Mouse (Mus musculus): ENCODE measurements around the gene Ptpra. TPM values are rescaled to one million over a fixed set of nuclear protein-coding genes. Genes with fewer than 3 reads are reported as not detected.

Gene Ptpra
- total and polyA plus RNA-seq, 3 experiments, result 27.8 to 46.0 (median 44.0) TPM

- no peak overlapping the region for H3K9ac ChIP-seq (ENCODE audit: low read depth, low read length)
- no peaks in the 10 kb centered on the region for H3K79me2 ChIP-seq (replicated peaks; ENCODE audit: control insufficient read depth, insufficient read depth, low read length)
- no peaks in the 10 kb centered on the region for H3K36me3 ChIP-seq (ENCODE audit: control insufficient read depth, insufficient read depth, low read length)
- WGBS, result 17% methylated on average over 9 of the region's 9 CpGs
- H3K4me3 ChIP-seq, result no peak overlapping the region
- no peak overlapping the region for H3K27ac ChIP-seq
- H3K4me1 ChIP-seq (ENCODE audit: control insufficient read depth, insufficient read depth, low read length), result no peaks in the 10 kb centered on the region
- no peak for DNase-seq
- no peak for TF ChIP-seq EP300 (IDR thresholded peaks at IDR 0.05; ENCODE audit: insufficient read depth, low read depth, low read length)
- TF ChIP-seq POLR2A (IDR thresholded peaks at IDR 0.05; ENCODE audit: insufficient read depth, low read depth, low read length), result no peak
- no peak for TF ChIP-seq CTCF (IDR thresholded peaks at IDR 0.05)
- H3K27me3 ChIP-seq (ENCODE audit: control insufficient read depth, insufficient read depth, low read length), result peaks cover 25% of the 10 kb centered on the region
- intact Hi-C loops (cut with DNase I), result no loop called here
These were observed 126.9 kb downstream of the Ptpra start for GRCm38 (mm10) chr2:130577021-130577420.

- H3K4me1 ChIP-seq (ENCODE audit: control insufficient read depth, insufficient read depth, low read length), result no peaks in the 10 kb centered on the region
- H3K9ac ChIP-seq (ENCODE audit: low read depth, low read length), result no peak overlapping the region
- TF ChIP-seq CTCF (IDR thresholded peaks at IDR 0.05) (no peak), POLR2A (IDR thresholded peaks at IDR 0.05; ENCODE audit: insufficient read depth, low read depth, low read length) (no peak), EP300 (IDR thresholded peaks at IDR 0.05; ENCODE audit: insufficient read depth, low read depth, low read length) (no peak)
- no peaks in the 10 kb centered on the region for H3K36me3 ChIP-seq (ENCODE audit: control insufficient read depth, insufficient read depth, low read length)
- DNase-seq, result peak; percentile 53
- intact Hi-C loops (cut with DNase I), result no loop called here
- H3K27ac ChIP-seq, result no peak overlapping the region
- H3K4me3 ChIP-seq, result no peak overlapping the region
- WGBS, result 10% methylated on average over 12 of the region's 12 CpGs
- no peaks in the 10 kb centered on the region for H3K79me2 ChIP-seq (replicated peaks; ENCODE audit: control insufficient read depth, insufficient read depth, low read length)
- H3K27me3 ChIP-seq (ENCODE audit: control insufficient read depth, insufficient read depth, low read length), result peaks cover 25% of the 10 kb centered on the region
These were observed 127.6 kb downstream of the Ptpra start for GRCm38 (mm10) chr2:130577632-130578031.

- H3K4me1 ChIP-seq (ENCODE audit: control insufficient read depth, insufficient read depth, low read length), result no peaks in the 10 kb centered on the region
- H3K4me3 ChIP-seq, result no peak overlapping the region
- 11% methylated on average over 11 of the region's 11 CpGs for WGBS
- H3K9ac ChIP-seq (ENCODE audit: low read depth, low read length), result no peak overlapping the region
- no peak overlapping the region for H3K27ac ChIP-seq
- H3K79me2 ChIP-seq (replicated peaks; ENCODE audit: control insufficient read depth, insufficient read depth, low read length), result no peaks in the 10 kb centered on the region
- peak; percentile 41 to 74 for DNase-seq
- peaks cover 25% of the 10 kb centered on the region for H3K27me3 ChIP-seq (ENCODE audit: control insufficient read depth, insufficient read depth, low read length)
- TF ChIP-seq CTCF (IDR thresholded peaks at IDR 0.05), result peak; percentile 66
- TF ChIP-seq EP300 (IDR thresholded peaks at IDR 0.05; ENCODE audit: insufficient read depth, low read depth, low read length), result no peak
- intact Hi-C loops (cut with DNase I), result no loop called here
- H3K36me3 ChIP-seq (ENCODE audit: control insufficient read depth, insufficient read depth, low read length), result no peaks in the 10 kb centered on the region
These were observed 128.1 kb downstream of the Ptpra start for GRCm38 (mm10) chr2:130578148-130578547.

GRCm38 (mm10) chr2:130579791-130580190, 129.7 kb downstream of the Ptpra start:
- no peak for DNase-seq
- Histone ChIP-seq H3K9ac (ENCODE audit: low read depth, low read length) (no peak overlapping the region), H3K4me3 (no peak overlapping the region), H3K27ac (no peak overlapping the region), H3K79me2 (replicated peaks; ENCODE audit: control insufficient read depth, insufficient read depth, low read length) (no peaks in the 10 kb centered on the region), H3K27me3 (ENCODE audit: control insufficient read depth, insufficient read depth, low read length) (peaks cover 25% of the 10 kb centered on the region), H3K4me1 (ENCODE audit: control insufficient read depth, insufficient read depth, low read length) (no peaks in the 10 kb centered on the region), H3K36me3 (ENCODE audit: control insufficient read depth, insufficient read depth, low read length) (no peaks in the 10 kb centered on the region)
- intact Hi-C loops (cut with DNase I), result no loop called here
- TF ChIP-seq EP300 (IDR thresholded peaks at IDR 0.05; ENCODE audit: insufficient read depth, low read depth, low read length) (no peak), POLR2A (IDR thresholded peaks at IDR 0.05; ENCODE audit: insufficient read depth, low read depth, low read length) (no peak), CTCF (IDR thresholded peaks at IDR 0.05) (no peak)
- WGBS, result 13% methylated on average over 8 of the region's 8 CpGs

GRCm38 (mm10) chr2:130581201-130581600, 131.1 kb downstream of the Ptpra start:
- Histone ChIP-seq H3K4me1 (ENCODE audit: control insufficient read depth, insufficient read depth, low read length) (no peaks in the 10 kb centered on the region), H3K27me3 (ENCODE audit: control insufficient read depth, insufficient read depth, low read length) (peaks cover 24% of the 10 kb centered on the region), H3K79me2 (replicated peaks; ENCODE audit: control insufficient read depth, insufficient read depth, low read length) (no peaks in the 10 kb centered on the region), H3K9ac (ENCODE audit: low read depth, low read length) (no peak overlapping the region), H3K36me3 (ENCODE audit: control insufficient read depth, insufficient read depth, low read length) (no peaks in the 10 kb centered on the region), H3K4me3 (no peak overlapping the region), H3K27ac (no peak overlapping the region)
- intact Hi-C loops (cut with DNase I), result no loop called here
- TF ChIP-seq POLR2A (IDR thresholded peaks at IDR 0.05; ENCODE audit: insufficient read depth, low read depth, low read length) (no peak), CTCF (IDR thresholded peaks at IDR 0.05) (no peak), EP300 (IDR thresholded peaks at IDR 0.05; ENCODE audit: insufficient read depth, low read depth, low read length) (no peak)
- DNase-seq, result no peak
- WGBS, result 14% methylated on average over 16 of the region's 16 CpGs

- Histone ChIP-seq H3K79me2 (replicated peaks; ENCODE audit: control insufficient read depth, insufficient read depth, low read length) (no peaks in the 10 kb centered on the region), H3K36me3 (ENCODE audit: control insufficient read depth, insufficient read depth, low read length) (no peaks in the 10 kb centered on the region), H3K4me1 (ENCODE audit: control insufficient read depth, insufficient read depth, low read length) (no peaks in the 10 kb centered on the region), H3K9ac (ENCODE audit: low read depth, low read length) (no peak within 1 kb of the TSS), H3K4me3 (no peak within 1 kb of the TSS), H3K27me3 (ENCODE audit: control insufficient read depth, insufficient read depth, low read length) (peaks cover 19% of the 10 kb centered on the region), H3K27ac (no peak within 1 kb of the TSS)
- TF ChIP-seq EP300 (IDR thresholded peaks at IDR 0.05; ENCODE audit: insufficient read depth, low read depth, low read length) (no peak), POLR2A (IDR thresholded peaks at IDR 0.05; ENCODE audit: insufficient read depth, low read depth, low read length) (no peak), CTCF (IDR thresholded peaks at IDR 0.05) (no peak)
- 52% methylated on average over 10 of the region's 10 CpGs for WGBS
- intact Hi-C loops (cut with DNase I), result no loop called here
- DNase-seq, result no peak
These were observed 132.5 kb downstream of the Ptpra start, which contains the start of gene Avp for GRCm38 (mm10) chr2:130582552-130582951. Gene Avp, minus strand, starts transcription at chr2:130582554.
